ENCODE assay signal across 10 mouse cellular contexts in genomic region chr9:92174176-92175075, GRCm38 (mm10). TPM values are rescaled to one million over a fixed set of nuclear protein-coding genes. Genes with fewer than 3 reads are reported as not detected.
DNase-seq lines count a peak whose midpoint lies in the region; ATAC-seq lines count a peak whose summit lies in the region.
"Had no signal": no experiment of that assay in that cellular context is flagged by ENCODE, and none has a peak within 500 bp of the region (broad histone marks: within the 10 kb centered on the region; RNA-seq: fewer than 3 reads in every experiment).

No protein-coding gene starts in this region.

- peak; percentile 53 for DNase-seq in 3134 (ENCODE audit: extremely low read depth, insufficient read length, low spot score)
- DNase-seq in ZHBTc4 (ENCODE audit: low read depth, low spot score): peak; percentile 52
- peak; percentile 52 for DNase-seq in forebrain, embryonic 11.5 days (ENCODE audit: low spot score)
- DNase-seq in layer of hippocampus, adult 8-10 months (ENCODE audit: low spot score in 2 of 2): peak; percentile 35 to 38
- DNase-seq in thymus, postnatal 14 days: no peak
- DNase-seq in yolk sac, embryonic 10.5 days (ENCODE audit: low spot score): no peak

- no peaks in the 10 kb centered on the region for H3K27me3 ChIP-seq in forebrain, embryonic 11.5 days (ENCODE audit: control insufficient read depth, insufficient read depth, low read length)
- no peaks in the 10 kb centered on the region for H3K27me3 ChIP-seq in neural tube, embryonic 13.5 days
- H3K27me3 ChIP-seq in liver, embryonic 12.5 days (replicated peaks): no peaks in the 10 kb centered on the region
- H3K27me3 ChIP-seq: heart, embryonic 15.5 days; megakaryocyte, embryonic 14.5 days had no signal

- peak; percentile 82 for ATAC-seq in forebrain, embryonic 11.5 days (replicated peaks; ENCODE audit: low FRiP score)
- peak; percentile 85 for ATAC-seq in neural tube, embryonic 13.5 days (ENCODE audit: low read depth)
- ATAC-seq in liver, embryonic 12.5 days: no peak

- H3K4me1 ChIP-seq in forebrain, embryonic 11.5 days (replicated peaks; ENCODE audit: control insufficient read depth, insufficient read depth, low read length): peaks cover 3% of the 10 kb centered on the region; the same call in 1 of the 2 replicates
- H3K4me1 ChIP-seq in neural tube, embryonic 13.5 days (replicated peaks): peaks cover 15% of the 10 kb centered on the region
- no peaks in the 10 kb centered on the region for H3K4me1 ChIP-seq in liver, embryonic 12.5 days
- H3K4me1 ChIP-seq: heart, embryonic 15.5 days had no signal

- H3K4me2 ChIP-seq in forebrain, embryonic 11.5 days (ENCODE audit: low read depth, low read length, severe bottlenecking): peak overlapping the region; percentile 15; the same call in 1 of the 2 replicates
- peak overlapping the region; percentile 27 for H3K4me2 ChIP-seq in neural tube, embryonic 13.5 days
- H3K4me2 ChIP-seq in liver, embryonic 12.5 days: no peak overlapping the region
- H3K4me2 ChIP-seq: heart, embryonic 15.5 days had no signal

- no peaks in the 10 kb centered on the region for H3K36me3 ChIP-seq in forebrain, embryonic 11.5 days (ENCODE audit: control insufficient read depth, insufficient read depth, low read length)
- H3K36me3 ChIP-seq in neural tube, embryonic 13.5 days: no peaks in the 10 kb centered on the region
- no peaks in the 10 kb centered on the region for H3K36me3 ChIP-seq in liver, embryonic 12.5 days
- H3K36me3 ChIP-seq: heart, embryonic 15.5 days had no signal

- H3K9ac ChIP-seq in forebrain, embryonic 11.5 days (ENCODE audit: low read length): no peak overlapping the region; the same call in 1 of the 2 replicates
- no peak overlapping the region for H3K9ac ChIP-seq in neural tube, embryonic 13.5 days
- no peak overlapping the region for H3K9ac ChIP-seq in liver, embryonic 12.5 days
- H3K9ac ChIP-seq: heart, embryonic 15.5 days had no signal

- no peak overlapping the region for H3K27ac ChIP-seq in forebrain, embryonic 11.5 days (ENCODE audit: low read depth, low read length)
- peak overlapping the region; percentile 62 for H3K27ac ChIP-seq in neural tube, embryonic 13.5 days (replicated peaks)
- no peak overlapping the region for H3K27ac ChIP-seq in liver, embryonic 12.5 days
- H3K27ac ChIP-seq: heart, embryonic 15.5 days had no signal

- 36% methylated on average over 15 of the region's 15 CpGs for WGBS in forebrain, embryonic 11.5 days
- 15% methylated on average over 15 of the region's 15 CpGs for WGBS in neural tube, embryonic 13.5 days
- WGBS in liver, embryonic 12.5 days (ENCODE audit: insufficient replicate concordance): 58% methylated on average over 15 of the region's 15 CpGs

- no peaks in the 10 kb centered on the region for H3K9me3 ChIP-seq in forebrain, embryonic 11.5 days (ENCODE audit: control insufficient read depth, low read length)
- H3K9me3 ChIP-seq in neural tube, embryonic 13.5 days: no peaks in the 10 kb centered on the region
- H3K9me3 ChIP-seq in liver, embryonic 12.5 days (replicated peaks): no peaks in the 10 kb centered on the region
- H3K9me3 ChIP-seq: heart, embryonic 15.5 days; megakaryocyte, embryonic 14.5 days had no signal

- H3K4me3 ChIP-seq in forebrain, embryonic 11.5 days (ENCODE audit: low read depth, low read length): no peak overlapping the region
- H3K4me3 ChIP-seq in neural tube, embryonic 13.5 days: no peak overlapping the region
- H3K4me3 ChIP-seq in liver, embryonic 12.5 days: no peak overlapping the region
- H3K4me3 ChIP-seq: heart, embryonic 15.5 days; megakaryocyte, embryonic 14.5 days had no signal

RNA-seq across cellular contexts. Expression of gene Plscr5, which starts 18.3 kb away (rescaled TPM):
- polyA plus RNA-seq in forebrain, embryonic 11.5 days (2014; fragmentation: Nextera tagmentation; extraction: Ambion mirVana): not detected in 2 replicates
- not detected for total RNA-seq in layer of hippocampus, adult 8-10 months (2022)
- polyA plus RNA-seq in neural tube, embryonic 13.5 days (2015; fragmentation: Nextera tagmentation; extraction: Ambion mirVana): 0.84 and 1.2 TPM in 2 replicates
- polyA plus RNA-seq in liver, embryonic 12.5 days (2016; fragmentation: Nextera tagmentation; extraction: Ambion mirVana): not detected in 2 replicates
- polyA plus RNA-seq: heart, embryonic 15.5 days had no signal

Comparison
In these comparisons a context has a peak if more than half of its experiments do, and no peak if none do; other contexts are left out.
1. DNase-seq: peak in 3134 (single experiment), ZHBTc4 (single experiment), forebrain, embryonic 11.5 days (single experiment) and layer of hippocampus, adult 8-10 months (2 of 2); none in thymus, postnatal 14 days (single experiment) and yolk sac, embryonic 10.5 days (single experiment).